Mouse (Mus musculus) kidney, postnatal 10 days (tissue): ENCODE data around the gene Rfk.

ENCODE experiments used
- DNase-seq: peaks from one replicate; pipeline ENCODE4 v3.0.0; 2021; ENCODE audit warnings: mixed read lengths

Gene Rfk

DNA sequence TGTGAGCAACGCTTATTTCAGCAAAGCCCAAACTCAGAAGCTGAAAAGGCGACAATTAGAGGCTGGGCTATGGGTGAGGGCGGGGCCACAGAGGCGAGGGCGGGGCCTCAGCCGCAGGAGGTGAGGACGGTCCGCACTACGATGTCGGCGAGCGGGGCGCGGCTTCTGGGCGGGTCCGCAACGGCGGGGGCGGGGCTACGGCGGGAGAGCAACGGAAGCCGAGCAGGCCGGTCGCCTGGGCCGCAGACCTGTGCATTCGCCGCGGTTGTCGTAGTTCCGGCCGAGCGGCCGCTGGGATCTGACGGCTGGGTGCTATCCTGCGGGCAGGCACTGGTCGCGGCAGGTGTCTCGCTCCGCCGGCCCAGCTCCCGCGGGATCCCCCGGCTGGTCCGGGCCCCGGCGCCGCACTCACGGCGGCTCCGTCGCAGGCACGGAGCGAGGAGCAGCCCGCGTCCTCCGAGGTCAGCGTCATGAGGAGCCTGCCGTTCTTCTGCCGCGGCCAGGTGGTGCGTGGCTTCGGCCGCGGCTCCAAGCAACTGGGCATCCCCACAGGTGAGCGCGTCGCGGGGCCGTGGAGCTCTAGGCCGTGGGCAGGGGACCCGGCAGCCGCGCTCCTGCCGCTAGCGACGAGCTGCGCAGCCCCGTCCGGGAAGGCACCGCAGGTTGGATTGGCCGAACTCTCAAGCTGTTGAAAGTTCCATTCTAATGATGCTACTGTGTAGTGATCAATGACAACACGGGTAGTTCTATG is at the start of gene Rfk:
Gene Rfk (plus strand): TSS at position 203 of the 751 bp plus-strand sequence.
- DNase-seq = peak; percentile 98

GRCm38 (mm10) chr19:17344881-17345280 is 49.0 kb upstream of the Rfk start:
- DNase-seq = no peak

GRCm38 (mm10) chr19:17346716-17347474 is 46.9 kb upstream of the Rfk start:
- no peak for DNase-seq

GRCm38 (mm10) chr19:17347852-17348251 is 46.0 kb upstream of the Rfk start:
- no peak for DNase-seq

GRCm38 (mm10) chr19:17353727-17354126 is 40.1 kb upstream of the Rfk start:
- no peak for DNase-seq

DNA sequence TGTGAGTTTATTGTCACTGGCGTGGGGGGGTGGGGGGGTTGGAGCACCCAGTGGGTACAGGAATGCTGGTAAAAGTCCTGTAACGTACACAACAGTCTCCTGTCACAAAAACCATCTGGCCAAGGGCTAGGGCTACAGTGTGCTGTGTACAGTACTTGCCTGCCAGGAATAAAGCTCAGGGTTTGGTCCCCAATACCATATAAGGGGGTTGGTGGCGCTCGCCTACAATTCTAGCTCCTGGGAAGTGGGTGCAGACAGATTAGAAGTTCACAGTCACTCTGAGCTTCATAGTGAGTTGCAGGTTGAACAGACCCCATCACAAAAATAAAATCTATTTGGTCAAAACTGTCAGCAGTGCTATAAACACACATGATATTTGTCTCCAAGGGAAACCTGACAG is 39.5 kb upstream of the Rfk start:
- no peak for DNase-seq

- DNase-seq = no peak
Measured at GRCm38 (mm10) chr19:17354797-17355196, 39.0 kb upstream of the Rfk start.

DNA sequence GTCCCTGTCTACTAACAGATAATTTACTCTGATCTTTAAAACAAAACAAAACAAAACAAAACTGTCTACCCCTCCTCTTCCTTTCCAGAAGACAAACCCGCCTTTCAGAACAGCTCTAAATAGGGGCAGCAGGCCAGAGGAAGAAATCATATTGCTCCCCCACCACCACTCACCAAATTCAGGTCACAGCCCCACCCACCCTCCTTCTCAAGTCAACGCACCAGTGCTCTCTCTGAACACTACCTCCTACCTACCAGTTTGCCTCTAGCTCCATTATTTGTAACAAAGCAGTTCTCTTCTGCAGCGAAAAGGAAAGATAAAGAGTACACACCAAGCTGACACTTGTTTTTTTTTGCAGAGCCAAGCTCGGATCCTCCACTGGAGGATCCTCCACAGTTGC is 38.5 kb upstream of the Rfk start:
- DNase-seq = no peak

DNA sequence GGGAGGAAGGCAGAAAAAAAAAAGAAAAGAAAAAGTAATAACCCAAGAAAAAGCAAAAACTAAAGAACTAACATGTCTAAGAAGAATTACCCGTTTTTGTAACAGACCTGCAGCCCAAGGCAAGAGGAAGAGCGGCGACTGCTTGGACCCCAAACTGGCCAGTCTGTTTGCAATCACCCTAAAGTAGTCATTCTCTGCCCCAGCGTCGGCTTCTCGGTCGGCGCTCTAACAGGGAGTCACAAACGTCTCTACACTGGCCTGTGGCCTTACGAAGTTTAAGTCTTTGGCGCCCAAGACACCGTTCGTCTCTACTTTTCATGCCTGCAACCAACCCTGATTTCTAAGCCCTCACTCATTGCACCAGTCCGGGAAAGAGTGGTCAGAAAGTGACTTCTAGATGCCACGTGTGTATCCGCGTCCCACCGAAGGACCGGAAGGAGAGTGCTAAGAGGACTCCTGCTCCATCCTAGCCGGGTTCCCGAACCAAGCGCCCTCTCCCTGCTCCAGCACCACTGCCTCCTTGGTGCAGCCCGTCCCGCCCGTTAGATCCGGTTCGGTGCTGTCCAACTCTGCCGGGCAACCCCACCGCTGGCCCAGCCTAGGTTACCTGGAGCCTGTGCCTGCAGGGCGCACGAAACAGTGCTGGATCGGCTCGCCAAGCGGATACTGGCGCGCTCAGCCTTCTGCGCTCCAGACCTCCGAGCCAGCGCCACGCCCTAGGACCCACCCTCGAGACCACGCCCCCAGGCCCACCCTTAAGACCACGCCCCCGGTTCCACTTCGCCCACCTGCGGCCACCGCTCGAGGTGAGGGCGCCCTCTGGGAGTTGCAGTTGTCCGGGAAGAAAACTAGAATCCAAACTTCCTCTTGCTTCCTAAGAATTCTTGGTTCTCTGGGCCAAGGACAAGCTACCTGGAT is 37.6 kb upstream of the Rfk start:
- peak; percentile 89 for DNase-seq

DNA sequence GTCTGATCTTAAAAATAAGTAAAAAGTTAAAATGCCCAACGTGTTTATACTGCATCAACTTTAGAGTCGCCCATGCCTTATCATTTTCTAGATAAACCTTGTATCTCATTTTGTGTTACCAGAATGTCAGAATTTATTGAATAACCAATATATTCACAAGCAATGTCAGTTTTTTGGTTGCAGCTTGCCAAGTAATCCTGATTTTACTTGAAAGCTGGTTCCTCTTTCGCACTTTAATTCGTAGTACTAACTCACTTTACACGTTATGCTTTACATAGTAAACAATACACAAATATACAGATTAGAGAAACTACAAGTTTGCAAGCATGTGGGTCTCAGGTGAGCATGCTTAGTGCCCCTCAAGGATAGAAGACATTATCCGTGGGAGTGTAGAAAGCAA is 36.9 kb upstream of the Rfk start:
- DNase-seq = no peak

DNA sequence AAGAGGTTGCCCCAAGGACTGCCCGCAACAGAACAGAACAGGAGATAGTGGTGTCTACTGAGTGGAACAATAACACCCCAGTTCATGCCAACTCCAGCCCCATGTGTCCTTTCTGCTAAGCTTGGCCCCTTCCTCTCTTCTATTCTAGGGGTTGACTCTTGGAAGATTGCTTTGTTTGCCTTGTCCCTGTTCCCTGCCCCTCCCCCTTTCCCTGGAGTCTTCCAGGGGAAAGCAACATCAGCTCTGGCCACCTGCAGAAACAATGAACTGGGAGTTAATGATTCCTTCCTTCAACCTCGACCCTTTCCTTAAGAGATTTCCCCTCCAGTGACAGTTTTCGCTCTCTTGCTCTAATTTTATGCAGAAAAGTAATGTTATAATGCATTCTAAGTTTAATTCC is 36.5 kb upstream of the Rfk start:
- peak; percentile 40 for DNase-seq

DNA sequence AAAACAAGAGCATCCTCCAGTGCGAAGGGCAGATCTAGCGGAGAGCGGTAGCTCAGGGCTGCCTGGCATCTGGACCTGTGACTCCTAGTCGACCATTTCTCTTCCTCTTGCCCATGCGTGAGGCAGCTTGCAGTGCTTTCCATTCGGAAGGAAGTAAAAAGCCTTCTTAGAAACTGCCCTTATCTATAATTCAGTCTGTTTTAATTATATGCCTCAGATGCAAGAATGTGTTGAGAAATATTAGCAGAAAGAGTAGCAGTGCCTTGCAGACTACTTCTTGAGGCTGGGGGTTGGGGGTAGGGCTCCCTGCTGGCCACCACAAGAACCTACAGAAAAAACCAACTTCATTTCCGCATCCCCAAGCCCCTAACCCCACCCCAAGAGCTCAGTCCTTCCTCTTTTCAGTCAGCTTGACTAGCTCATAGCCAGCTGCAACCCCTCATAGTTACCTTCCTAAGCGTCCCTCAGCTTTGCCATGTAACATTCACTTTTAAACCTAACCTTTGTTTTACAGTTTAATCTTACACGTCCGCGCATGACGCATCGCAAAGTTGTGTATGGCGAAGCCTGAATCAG is 34.4 kb upstream of the Rfk start:
- DNase-seq = no peak

GRCm38 (mm10) chr19:17361181-17361580 is 32.7 kb upstream of the Rfk start:
- no peak for DNase-seq

GRCm38 (mm10) chr19:17364741-17365140 is 29.1 kb upstream of the Rfk start:
- peak; percentile 55 for DNase-seq

GRCm38 (mm10) chr19:17366364-17367090 is 27.3 kb upstream of the Rfk start:
- no peak for DNase-seq

DNA sequence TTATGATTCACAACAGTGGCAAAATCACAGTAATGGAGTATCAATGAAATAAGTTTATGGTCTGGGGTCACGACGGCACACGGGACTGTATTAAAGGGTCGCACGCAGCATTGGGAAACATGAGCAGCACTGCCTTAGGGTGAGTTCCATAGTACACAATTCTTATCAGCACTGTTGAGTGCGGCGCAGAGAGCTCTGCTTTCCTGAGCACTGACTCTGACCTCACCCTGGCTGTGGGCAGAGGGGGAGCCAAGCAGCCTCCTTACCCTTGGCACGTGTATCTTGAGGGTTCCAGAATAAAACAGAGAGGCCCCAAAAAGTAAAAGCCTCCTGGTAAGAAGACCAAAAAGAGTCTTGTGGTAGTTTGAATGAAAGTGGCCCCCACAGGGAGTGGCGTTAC is 25.3 kb upstream of the Rfk start:
- DNase-seq = no peak

DNA sequence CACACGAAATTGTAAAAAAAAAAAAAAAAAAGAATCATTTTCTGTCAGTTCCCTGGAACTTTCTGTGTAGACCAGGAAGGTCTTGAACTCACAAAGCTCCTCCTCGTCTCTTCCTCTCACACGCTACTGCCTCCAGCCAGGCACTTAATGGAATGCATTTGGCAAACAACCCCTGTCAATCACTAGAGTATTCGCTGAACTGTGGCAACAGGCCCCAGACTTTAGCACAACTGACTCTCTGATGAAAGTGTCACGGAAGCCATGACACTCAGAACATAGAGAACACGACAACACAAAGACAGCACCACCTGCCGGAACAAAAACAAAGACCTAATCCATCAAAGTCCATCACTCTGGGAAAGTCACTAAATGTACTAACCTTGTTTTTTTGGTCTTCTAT is 24.3 kb upstream of the Rfk start:
- DNase-seq = no peak

DNA sequence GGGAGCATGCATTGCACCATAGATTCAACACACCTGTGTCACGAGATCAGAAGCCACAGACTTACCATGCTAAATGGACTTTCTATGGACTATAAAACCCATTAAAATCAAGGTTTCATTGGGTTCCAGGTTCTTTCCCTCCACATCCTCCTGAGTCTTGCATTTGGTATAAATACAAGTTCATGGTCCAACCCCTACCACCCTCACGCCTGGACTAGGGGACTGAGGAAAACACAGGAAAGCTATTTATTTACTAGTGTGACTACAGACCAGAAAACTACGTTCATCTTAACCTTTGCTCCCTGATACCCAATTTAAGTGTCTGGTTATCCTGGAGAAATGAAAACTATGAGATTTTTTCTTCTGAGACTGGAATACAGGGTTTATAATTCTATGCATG is 21.1 kb upstream of the Rfk start, which contains the start of gene Gcnt1:
Gene Gcnt1 (minus strand): TSS at position 144 of the 400 bp plus-strand sequence.
- peak; percentile 27 for DNase-seq

GRCm38 (mm10) chr19:17378845-17379244 is 15.0 kb upstream of the Rfk start:
- peak; percentile 24 for DNase-seq

DNA sequence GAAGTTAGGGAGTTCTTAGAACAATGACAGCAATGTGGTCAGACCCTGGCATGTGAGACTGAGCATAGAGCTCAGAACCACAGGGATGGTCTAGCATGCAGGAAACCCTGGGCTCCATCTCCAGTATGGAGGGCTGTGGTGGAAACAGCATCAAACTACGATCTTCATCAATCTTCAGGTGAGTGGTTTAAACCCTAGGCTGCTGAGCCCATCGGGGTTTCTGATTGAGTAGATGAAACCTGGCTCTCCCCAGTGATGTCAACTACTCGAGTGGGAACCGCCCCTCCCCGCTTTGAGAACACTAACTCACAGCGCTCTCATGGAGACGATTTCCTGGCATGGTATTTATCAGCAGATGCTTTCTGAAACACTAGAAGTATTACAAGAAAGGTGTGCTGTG is 13.3 kb upstream of the Rfk start:
- no peak for DNase-seq

- DNase-seq = no peak
Measured at GRCm38 (mm10) chr19:17382807-17383397, 10.9 kb upstream of the Rfk start.

GRCm38 (mm10) chr19:17385022-17385421 is 8.8 kb upstream of the Rfk start:
- no peak for DNase-seq
